Mouse (Mus musculus): ENCODE measurements at regions not wholly inside any gene's neighbourhood (a gene's known extent, or its start where the extent isn't known, plus 50 kb on each side); places are given as distances from the start of the nearest gene placed in this dataset.

DNA sequence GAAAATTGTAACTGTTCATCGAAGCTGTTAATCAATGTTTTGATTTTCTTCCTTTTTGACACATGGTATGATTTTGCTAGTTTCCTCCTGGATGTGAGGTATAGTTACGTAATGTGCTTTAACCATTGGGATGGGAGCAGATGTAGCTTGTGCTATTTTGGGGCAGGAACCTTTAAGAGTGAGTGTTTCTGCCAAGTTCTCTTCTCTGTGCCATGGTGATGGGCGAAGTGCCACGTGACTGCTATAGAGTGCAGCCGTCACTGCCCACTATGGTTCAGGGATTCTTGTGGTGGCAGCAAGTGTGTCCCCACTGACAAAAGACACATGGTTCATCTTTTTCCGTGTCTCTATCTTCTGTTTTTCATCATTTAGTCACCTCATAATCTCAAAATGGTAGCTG is 4882.6 kb downstream of the 9330182O14Rik start:
- DNase-seq, result peak in 1 of 2 experiments; percentile 1

DNA sequence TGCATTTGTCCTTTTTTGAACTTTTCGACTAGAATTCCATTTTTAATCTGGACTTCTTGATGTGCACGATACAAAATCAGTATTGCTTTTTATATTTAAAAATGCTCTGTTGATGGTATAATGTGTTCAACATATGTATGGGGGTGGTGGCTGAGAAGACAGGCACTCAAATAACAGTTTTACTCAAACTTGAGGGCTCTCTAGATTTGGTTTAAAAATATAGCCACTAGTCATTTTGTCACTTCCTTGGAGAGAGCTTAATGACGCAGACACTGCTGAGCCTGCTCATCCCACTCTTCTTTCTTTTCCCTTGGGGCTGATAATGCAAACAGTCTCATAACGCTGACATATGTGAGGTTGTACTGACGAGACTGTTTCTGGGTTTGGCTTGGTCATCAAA is 4883.9 kb downstream of the 9330182O14Rik start:
- DNase-seq, result no peak

DNA sequence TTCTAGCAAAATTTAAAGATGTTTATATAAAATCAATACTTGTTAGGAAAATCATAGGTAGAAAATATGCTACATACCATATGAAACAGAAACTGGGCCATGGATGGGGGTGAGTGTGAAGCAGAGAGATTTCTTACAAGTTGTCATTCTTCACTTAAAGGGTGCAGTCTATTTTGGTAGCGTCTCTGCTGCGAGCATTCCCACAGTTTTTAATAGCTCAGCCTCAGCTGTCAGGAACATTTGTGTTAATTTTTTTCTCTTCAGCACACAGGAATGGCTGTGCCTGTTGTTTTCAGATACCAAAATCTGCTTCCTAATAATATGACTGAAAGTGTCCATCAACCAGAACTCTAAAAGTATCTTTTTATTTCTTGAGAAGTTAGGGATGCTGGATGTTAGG is 4887.6 kb downstream of the 9330182O14Rik start:
- no peak for DNase-seq
